ENCODE assay signal across 10 mouse cellular contexts in genomic region chr3:152757464-152758393, GRCm38 (mm10). TPM values are rescaled to one million over a fixed set of nuclear protein-coding genes. Genes with fewer than 3 reads are reported as not detected.
A peak's percentile ranks its signal among the peaks of the same experiment; 100 is the strongest.
DNase-seq lines count a peak whose midpoint lies in the region; ATAC-seq and TF ChIP-seq lines count a peak whose summit lies in the region.
"Had no signal": no experiment of that assay in that cellular context is flagged by ENCODE, and none has a peak within 500 bp of the region (broad histone marks: within the 10 kb centered on the region; RNA-seq: fewer than 3 reads in every experiment).

No protein-coding gene starts in this region.

- H3K4me2 ChIP-seq in heart, embryonic 14.5 days (ENCODE audit: low read length): no peak overlapping the region
- H3K4me2 ChIP-seq in forebrain, postnatal 0 days (ENCODE audit: low read depth): no peak overlapping the region
- H3K4me2 ChIP-seq in liver, embryonic 14.5 days (ENCODE audit: low read depth): peak overlapping the region; percentile 48

- H3K27ac ChIP-seq in heart, embryonic 14.5 days (replicated peaks in 1 of 2; ENCODE audit: control insufficient read depth in 1 of 2, insufficient read depth in 1 of 2, low read depth in 2 of 2, low read length in 2 of 2): peak overlapping the region in 1 of 2 experiments; percentile 36; a peak in 1 of 4 replicates
- no peak overlapping the region for H3K27ac ChIP-seq in forebrain, postnatal 0 days (ENCODE audit: low read depth, low read length)
- H3K27ac ChIP-seq in liver, embryonic 14.5 days: peak overlapping the region; percentile 86
- no peak overlapping the region for H3K27ac ChIP-seq in thymus, adult 2 months (ENCODE audit: control insufficient read depth, insufficient read depth, low read length)

- peak; percentile 91 for TF ChIP-seq EP300 in liver, embryonic 14.5 days (IDR thresholded peaks at IDR 0.05; ENCODE audit: low read depth)

- peaks cover 11 to 29% of the 10 kb centered on the region in 2 experiments for H3K4me1 ChIP-seq in heart, embryonic 14.5 days (ENCODE audit: control insufficient read depth in 2 of 2, insufficient read depth in 2 of 2, low read length in 2 of 2)
- no peaks in the 10 kb centered on the region for H3K4me1 ChIP-seq in forebrain, postnatal 0 days (ENCODE audit: insufficient read depth)
- peaks cover 47 to 64% of the 10 kb centered on the region in 2 experiments for H3K4me1 ChIP-seq in liver, embryonic 14.5 days (replicated peaks; ENCODE audit: control insufficient read depth in 2 of 2, insufficient read depth in 2 of 2, low read length in 1 of 2)
- no peaks in the 10 kb centered on the region for H3K4me1 ChIP-seq in thymus, adult 2 months (replicated peaks; ENCODE audit: control insufficient read depth, insufficient read depth, low read length)

- DNase-seq in heart, adult 8-10 months (ENCODE audit: low spot score): no peak
- peak; percentile 63 for DNase-seq in brain, adult 2 months (ENCODE audit: low read depth, low spot score)
- peak; percentile 37 for DNase-seq in forebrain, postnatal 0 days
- DNase-seq in liver, embryonic 14.5 days (ENCODE audit: low read depth in 3 of 3, low spot score in 3 of 3): peak; percentile 75 to 80 (median 80)
- no peak for DNase-seq in thymus, adult 2 months
- DNase-seq in adrenal gland, adult 8-10 months: no peak
- no peak for DNase-seq in right cerebral cortex, postnatal 36 days (ENCODE audit: low spot score in 2 of 2)
- DNase-seq: gastrocnemius, postnatal 10 days had no signal

- no peaks in the 10 kb centered on the region for H3K36me3 ChIP-seq in heart, embryonic 14.5 days (ENCODE audit: control insufficient read depth, insufficient read depth, low read length)
- H3K36me3 ChIP-seq in forebrain, postnatal 0 days (ENCODE audit: insufficient read depth): no peaks in the 10 kb centered on the region
- H3K36me3 ChIP-seq in liver, embryonic 14.5 days (replicated peaks; ENCODE audit: control insufficient read depth, insufficient read depth, low read depth): no peaks in the 10 kb centered on the region
- no peaks in the 10 kb centered on the region for H3K36me3 ChIP-seq in thymus, adult 2 months (ENCODE audit: control insufficient read depth, insufficient read depth, low read length)

- ATAC-seq in heart, embryonic 14.5 days (ENCODE audit: insufficient number of reproducible peaks, insufficient read depth, low FRiP score, low read depth): peak; percentile 70
- ATAC-seq in forebrain, postnatal 0 days: peak; percentile 54
- ATAC-seq in liver, embryonic 14.5 days (ENCODE audit: insufficient read depth): peak; percentile 96
- ATAC-seq: CD4-positive, CD25-positive, alpha-beta regulatory T cell, adult 4 months had no signal

- H3K9ac ChIP-seq in heart, embryonic 14.5 days (ENCODE audit: low read length): no peak overlapping the region
- H3K9ac ChIP-seq in forebrain, postnatal 0 days: no peak overlapping the region
- H3K9ac ChIP-seq in liver, embryonic 14.5 days (replicated peaks): peak overlapping the region; percentile 56

- H3K4me3 ChIP-seq in heart, embryonic 14.5 days (ENCODE audit: control insufficient read depth in 1 of 2, insufficient read depth in 1 of 2, low read depth in 1 of 2, low read length in 2 of 2): no peak overlapping the region
- no peak overlapping the region for H3K4me3 ChIP-seq in forebrain, postnatal 0 days (ENCODE audit: low read depth, low read length)
- H3K4me3 ChIP-seq in liver, embryonic 14.5 days (ENCODE audit: insufficient read depth in 1 of 2, low read depth in 2 of 2, low read length in 2 of 2): no peak overlapping the region
- H3K4me3 ChIP-seq in thymus, adult 2 months (ENCODE audit: control insufficient read depth, insufficient read depth, low read length): no peak overlapping the region

- WGBS in heart, embryonic 14.5 days: 37% methylated on average over 12 of the region's 12 CpGs
- 66% methylated on average over 12 of the region's 12 CpGs for WGBS in forebrain, postnatal 0 days
- WGBS in liver, embryonic 14.5 days (ENCODE audit: insufficient replicate concordance): 39% methylated on average over 12 of the region's 12 CpGs
- 97% methylated on average over 12 of the region's 12 CpGs for WGBS in thymus, adult 2 months

- no peaks in the 10 kb centered on the region for H3K27me3 ChIP-seq in heart, embryonic 14.5 days (ENCODE audit: control insufficient read depth, insufficient read depth, low read length)
- H3K27me3 ChIP-seq in forebrain, postnatal 0 days (ENCODE audit: insufficient read depth, low read length): no peaks in the 10 kb centered on the region
- H3K27me3 ChIP-seq in liver, embryonic 14.5 days (ENCODE audit: control insufficient read depth, insufficient read depth, low read length): no peaks in the 10 kb centered on the region
- H3K27me3 ChIP-seq in thymus, adult 2 months (ENCODE audit: control insufficient read depth, insufficient read depth, low read length): no peaks in the 10 kb centered on the region

- no peak for TF ChIP-seq CTCF in forebrain, postnatal 0 days (IDR thresholded peaks at IDR 0.05; ENCODE audit: low read depth)
- no peak for TF ChIP-seq CTCF in liver, embryonic 14.5 days (IDR thresholded peaks at IDR 0.05; ENCODE audit: low read depth)
- no peak for TF ChIP-seq CTCF in thymus, adult 2 months (IDR thresholded peaks at IDR 0.05; ENCODE audit: borderline replicate concordance, control insufficient read depth, extremely low read depth, insufficient read depth, low read length, poor library complexity)

- no peak for TF ChIP-seq POLR2A in thymus, adult 2 months (IDR thresholded peaks at IDR 0.05; ENCODE audit: control insufficient read depth, extremely low read depth, insufficient read depth, low read length, poor library complexity)

- H3K9me3 ChIP-seq in heart, embryonic 14.5 days (ENCODE audit: control insufficient read depth, low read length): no peaks in the 10 kb centered on the region
- H3K9me3 ChIP-seq in forebrain, postnatal 0 days (ENCODE audit: low read length): no peaks in the 10 kb centered on the region
- no peaks in the 10 kb centered on the region for H3K9me3 ChIP-seq in liver, embryonic 14.5 days (ENCODE audit: control insufficient read depth, low read length)

RNA-seq across cellular contexts. Expression of gene Pigk, which starts 43.8 kb away (rescaled TPM):
- polyA plus RNA-seq in heart, embryonic 14.5 days (2014; fragmentation: Nextera tagmentation; extraction: Ambion mirVana): 37.9 and 44.3 TPM in 2 replicates
- total RNA-seq in heart, adult 8-10 months (2022): 10 to 100 TPM; 21.7 to 26.6 (median 23.0) TPM
- total RNA-seq in forebrain, postnatal 0 days (2014; rRNA removed): 29.7 and 31.8 TPM in 2 replicates
- 41.1 and 46.0 TPM in 2 replicates for polyA plus RNA-seq in forebrain, postnatal 0 days (2015; fragmentation: Nextera tagmentation; extraction: Ambion mirVana)
- polyA plus RNA-seq in liver, embryonic 14.5 days (2012; rRNA removed): 7.0 and 7.9 TPM in 2 replicates
- 22.2 and 23.3 TPM in 2 replicates for polyA plus RNA-seq in liver, embryonic 14.5 days (2014; fragmentation: Nextera tagmentation; extraction: Ambion mirVana)
- 10.9 and 12.8 TPM in 2 replicates for polyA plus RNA-seq in thymus, adult 2 months (2012; rRNA removed)
- 10 to 100 TPM; 65.0 to 73.7 (median 68.0) TPM for total RNA-seq in adrenal gland, adult 8-10 months (2022)

Comparison
In these comparisons a context has a peak if more than half of its experiments do, and no peak if none do; other contexts are left out.
1. DNase-seq: peak in brain, adult 2 months (single experiment), forebrain, postnatal 0 days (single experiment) and liver, embryonic 14.5 days (3 of 3); none in heart, adult 8-10 months (single experiment), thymus, adult 2 months (single experiment), adrenal gland, adult 8-10 months (single experiment) and right cerebral cortex, postnatal 36 days (0 of 2).
2. Peak in every context shown above with its lines, with median percentiles within 50 percentile points of each other: ATAC-seq.